Mouse (Mus musculus) pancreas, adult 10 weeks (tissue): Measurements from ENCODE around the gene Gm13083. TPM values are rescaled to one million over a fixed set of nuclear protein-coding genes. Genes with fewer than 3 reads are reported as not detected.

Experiments used
- polyA plus RNA-seq: library from polyadenylated mRNA; stranded (reverse); fragments of 350-450 nt; fragmentation: Illumina TruSeq; extraction: RNeasy Lipid Tissue Mini Kit (QIAGEN cat#74804); gene quantifications from one replicate; pipeline ENCODE4 v1.2.3, GENCODE M21; 2015; ENCODE audit warnings: low read depth, low replicate concordance; ENCODE audit not compliant: insufficient read depth

The Gm13083 gene
- not detected for polyA plus RNA-seq

DNA sequence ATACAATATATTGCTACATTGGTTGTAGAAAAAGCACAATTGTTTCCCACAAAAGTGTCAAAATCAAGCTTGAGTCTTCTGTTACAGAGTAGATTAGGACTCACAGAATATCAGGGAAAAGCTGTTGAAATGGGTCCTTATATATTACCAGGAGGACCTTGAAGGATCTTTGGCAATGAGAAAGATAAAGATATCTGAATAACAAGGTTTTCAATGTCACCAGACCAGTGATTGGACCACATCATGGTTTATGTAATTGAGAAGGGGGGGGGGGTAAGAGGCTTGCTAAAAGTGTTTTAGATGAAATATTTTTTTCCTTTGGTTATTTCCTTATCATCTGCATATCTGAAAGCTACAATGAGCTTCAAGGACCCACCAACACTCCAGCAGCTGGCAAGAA is at the start of gene Gm13083:
Gene Gm13083 (plus strand): TSS at position 301 of the 400 bp plus-strand sequence.

GRCm38 (mm10) chr4:143657146-143657545 is 42.3 kb downstream of the Gm13083 start, which contains the start of gene Gm13088:
Gm13088 (minus strand) TSS chr4:143657246.

Other genes starting within 250 kb of the Gm13083 start
- not detected for gene Pramel1, start 220.6 kb upstream of the Gm13083 start, polyA plus RNA-seq
- gene Pramef8, start 202.6 kb upstream of the Gm13083 start, polyA plus RNA-seq: 3.4 TPM
- gene Oog4, start 164.7 kb upstream of the Gm13083 start, polyA plus RNA-seq: not detected
- gene Gm13043, start 103.7 kb upstream of the Gm13083 start, polyA plus RNA-seq: not detected
- not detected for gene Gm13040, start 79.0 kb upstream of the Gm13083 start, polyA plus RNA-seq
- not detected for gene BC080695, start 63.3 kb upstream of the Gm13083 start, polyA plus RNA-seq
- not detected for gene Gm13057, start 63.3 kb upstream of the Gm13083 start, polyA plus RNA-seq
- gene Gm13088, start 42.2 kb downstream of the Gm13083 start, polyA plus RNA-seq: not detected
- not detected for gene Gm13089, start 87.7 kb downstream of the Gm13083 start, polyA plus RNA-seq
- gene Gm13078, start 104.5 kb downstream of the Gm13083 start, polyA plus RNA-seq: not detected
- gene Gm13023, start 174.3 kb downstream of the Gm13083 start, polyA plus RNA-seq: not detected
- not detected for gene Gm13084, start 201.1 kb downstream of the Gm13083 start, polyA plus RNA-seq
- not detected for gene Gm13103, start 231.5 kb downstream of the Gm13083 start, polyA plus RNA-seq